Mouse (Mus musculus) kidney, embryonic 15.5 days (tissue): ENCODE data around the gene Pla2g1b. TPM values are rescaled to one million over a fixed set of nuclear protein-coding genes. Genes with fewer than 3 reads are reported as not detected.
"Not testable (repeated sequence)": the region's sequence is repeated elsewhere in the genome, so short reads cannot be mapped to it uniquely, and the experiment has no call there.

ENCODE experiments used
- ATAC-seq: fragments of 200-750 bp; cut with Nextera tagmentation; replicated peaks from 2 replicates; pipeline ENCODE4 v1.8.0; 2017; ENCODE audit warnings: moderate TSS enrichment; ENCODE audit not compliant: low FRiP score
- H3K27ac ChIP-seq: fragments of 300-500 bp; sonication (generic); 2 replicates; pipeline ENCODE4 v1.5.1; 2015; ENCODE audit warnings: mild to moderate bottlenecking, inconsistent platforms
- H3K27me3 ChIP-seq: fragments of 300-500 bp; sonication (generic); 2 replicates; pipeline ENCODE4 v1.6.1; 2015; ENCODE audit warnings: inconsistent platforms
- H3K36me3 ChIP-seq: fragments of 300-500 bp; sonication (generic); 2 replicates; pipeline ENCODE4 v1.6.1; 2015; ENCODE audit warnings: inconsistent platforms
- H3K4me1 ChIP-seq: fragments of 300-500 bp; sonication (generic); 2 replicates; pipeline ENCODE4 v1.6.1; 2015; ENCODE audit warnings: inconsistent platforms
- H3K4me2 ChIP-seq: fragments of 300-500 bp; sonication (generic); 2 replicates; pipeline ENCODE4 v1.6.1; 2015; ENCODE audit warnings: moderate library complexity, mild to moderate bottlenecking, inconsistent platforms
- H3K4me3 ChIP-seq: fragments of 300-500 bp; sonication (generic); replicated peaks from 2 replicates; pipeline ENCODE4 v1.5.1; 2015; ENCODE audit warnings: mild to moderate bottlenecking, inconsistent platforms
- H3K9ac ChIP-seq: fragments of 300-500 bp; sonication (generic); 2 replicates; pipeline ENCODE4 v1.6.1; 2015; ENCODE audit warnings: mild to moderate bottlenecking, inconsistent platforms
- H3K9me3 ChIP-seq: fragments of 300-500 bp; sonication (generic); replicated peaks from 2 replicates; pipeline ENCODE4 v1.6.1; 2016; ENCODE audit warnings: inconsistent platforms
- WGBS: fragments of 180-500 bp; shearing (Covaris S2); methylation state at CpG from one replicate; pipeline ENCODE4 v1.1.7; 2015; ENCODE audit warnings: mixed read lengths; 5-methylcytosine and 5-hydroxymethylcytosine counted together
- polyA plus RNA-seq: library from polyadenylated mRNA; unstranded; fragments of >200 nt; fragmentation: Nextera tagmentation; extraction: Ambion mirVana; gene quantifications from 2 replicates; pipeline ENCODE4 v1.2.1, GENCODE M21; 2015

The Pla2g1b gene
- polyA plus RNA-seq, 1 experiment from 2014 or later, result 0.61 TPM

DNA sequence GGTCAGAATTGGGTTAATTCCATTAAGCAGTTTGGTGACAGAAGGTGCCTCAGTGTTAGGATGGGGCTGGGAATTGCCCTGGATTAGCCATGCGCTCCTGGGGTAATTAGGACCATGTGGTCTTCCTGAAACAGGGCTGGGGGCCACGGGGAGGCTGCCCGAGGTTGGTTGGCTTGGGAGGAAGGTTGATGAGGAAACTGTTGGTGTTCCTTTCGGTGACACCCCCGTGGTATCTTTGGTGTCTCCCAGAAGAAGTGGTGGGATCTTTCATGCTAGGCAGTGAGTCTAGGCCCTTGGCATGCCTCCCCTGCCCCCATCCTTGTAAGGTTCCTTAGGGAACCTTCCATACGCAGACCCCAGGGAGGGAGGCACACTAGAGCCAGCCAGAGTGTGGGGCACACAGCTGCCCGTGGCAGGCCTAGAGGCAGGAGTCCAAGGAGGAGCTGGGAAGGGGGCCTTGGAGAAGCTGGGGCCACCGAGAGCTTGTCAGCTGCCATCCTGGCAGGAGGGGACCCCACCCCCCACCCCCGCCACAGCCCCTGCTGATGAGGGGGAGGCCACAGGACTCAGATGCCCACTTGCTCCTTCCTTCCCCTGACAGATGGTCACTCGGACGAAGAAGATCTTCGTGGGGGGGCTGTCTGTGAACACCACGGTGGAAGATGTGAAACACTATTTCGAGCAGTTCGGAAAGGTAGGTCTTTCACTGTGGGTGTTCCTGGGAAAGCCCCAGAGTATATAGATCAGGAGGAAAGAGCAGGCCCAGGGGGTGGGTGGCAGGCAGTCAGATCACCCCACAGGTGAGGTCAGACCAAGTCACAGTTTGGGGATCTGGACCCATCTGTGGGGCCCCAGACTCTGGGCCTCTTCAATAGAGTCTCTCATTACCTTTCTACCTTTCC is 31.0 kb upstream of the Pla2g1b start:
- WGBS, result 46% methylated on average over 15 of the region's 15 CpGs
- peak overlapping the region; percentile 87 for H3K27ac ChIP-seq
- H3K4me1 ChIP-seq, result peaks cover 86% of the 10 kb centered on the region
- no peak for ATAC-seq
- H3K9ac ChIP-seq, result peak overlapping the region; percentile 44; the same call in 1 of the 2 replicates
- H3K9me3 ChIP-seq, result no peaks in the 10 kb centered on the region
- peak overlapping the region; percentile 39; the same call in 1 of the 2 replicates for H3K4me3 ChIP-seq
- H3K27me3 ChIP-seq, result no peaks in the 10 kb centered on the region
- H3K36me3 ChIP-seq, result peaks cover 31% of the 10 kb centered on the region
- no peak overlapping the region for H3K4me2 ChIP-seq

DNA sequence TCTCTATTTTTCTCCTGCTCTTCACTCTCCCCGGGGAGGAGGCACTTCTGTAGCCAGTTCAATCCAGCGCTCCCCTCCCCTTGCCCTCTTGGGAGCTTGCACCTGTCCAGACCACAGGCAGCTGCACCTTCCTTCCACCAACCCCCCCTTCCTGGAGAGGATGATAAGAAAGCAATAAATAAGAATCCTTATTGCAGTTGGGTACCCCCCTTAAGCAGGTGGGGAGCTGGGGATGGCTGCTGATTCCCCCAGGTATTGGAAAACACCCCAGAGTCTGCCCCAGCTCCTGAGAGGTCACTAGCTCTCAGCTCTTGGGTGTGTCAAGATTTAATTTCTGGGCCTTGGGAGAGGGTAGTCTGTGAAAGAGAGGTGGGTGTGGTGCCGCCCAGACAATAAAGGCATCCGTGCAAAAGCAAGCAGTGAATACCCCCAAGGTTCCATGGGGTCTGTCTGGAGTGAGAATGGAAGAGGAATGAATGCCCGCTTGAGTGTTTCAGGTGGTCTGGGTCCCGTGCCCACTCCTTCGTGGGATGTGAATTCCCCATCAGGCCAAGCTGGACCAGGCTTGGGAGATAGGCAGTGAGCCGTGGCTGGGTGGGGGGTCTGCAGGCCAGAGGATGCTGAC is 30.2 kb upstream of the Pla2g1b start:
- ATAC-seq, result no peak
- peak overlapping the region; percentile 61 for H3K4me2 ChIP-seq
- peaks cover 34% of the 10 kb centered on the region for H3K36me3 ChIP-seq
- H3K27me3 ChIP-seq, result no peaks in the 10 kb centered on the region
- peaks cover 80% of the 10 kb centered on the region for H3K4me1 ChIP-seq
- H3K27ac ChIP-seq, result peak overlapping the region; percentile 87
- H3K9me3 ChIP-seq, result no peaks in the 10 kb centered on the region
- H3K4me3 ChIP-seq, result peak overlapping the region; percentile 39
- 28% methylated on average over 8 of the region's 8 CpGs for WGBS
- peak overlapping the region; percentile 44 for H3K9ac ChIP-seq

DNA sequence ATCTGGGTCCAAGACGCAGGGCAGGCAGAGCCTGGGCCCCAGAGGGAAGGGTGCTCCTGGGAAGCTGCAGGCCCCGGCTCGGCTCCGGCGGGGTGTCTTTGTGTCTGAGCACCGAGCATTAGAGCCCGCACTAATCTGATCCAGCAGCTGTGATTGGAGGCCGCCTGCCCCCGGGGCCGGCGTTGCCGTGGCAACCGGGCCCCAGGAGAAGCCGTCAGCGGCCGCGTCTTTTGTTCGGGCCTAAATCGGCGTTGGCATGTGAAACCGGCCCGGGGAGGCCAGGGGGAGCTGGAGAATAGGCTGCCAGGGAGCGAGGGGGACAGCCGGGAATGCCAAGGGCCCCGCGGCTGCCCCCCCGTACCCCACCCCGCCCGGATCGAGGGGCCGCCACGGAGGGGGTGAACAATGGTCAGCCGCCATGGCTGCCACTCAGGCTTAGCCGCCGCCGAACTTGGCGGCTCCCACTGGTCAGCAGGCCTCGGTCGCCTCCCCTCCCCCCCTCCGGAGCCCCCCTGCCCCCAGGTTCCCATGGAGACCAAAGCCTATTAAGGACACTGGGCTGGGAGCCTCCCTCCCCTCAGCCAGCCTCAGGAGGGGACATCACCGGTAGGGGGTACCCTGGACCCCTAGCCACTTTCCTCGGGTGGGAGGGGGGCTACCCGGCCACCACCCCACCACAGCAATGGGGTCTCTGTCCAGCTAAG is 29.5 kb upstream of the Pla2g1b start:
- Histone ChIP-seq H3K9me3 (no peaks in the 10 kb centered on the region), H3K27ac (peak overlapping the region; percentile 87), H3K4me3 (peak overlapping the region; percentile 39), H3K9ac (peak overlapping the region; percentile 44), H3K4me1 (peaks cover 76% of the 10 kb centered on the region), H3K27me3 (no peaks in the 10 kb centered on the region), H3K36me3 (peaks cover 35% of the 10 kb centered on the region), H3K4me2 (peak overlapping the region; percentile 61)
- under 1% methylated on average over 40 of the region's 43 CpGs for WGBS
- peak; percentile 81 for ATAC-seq

DNA sequence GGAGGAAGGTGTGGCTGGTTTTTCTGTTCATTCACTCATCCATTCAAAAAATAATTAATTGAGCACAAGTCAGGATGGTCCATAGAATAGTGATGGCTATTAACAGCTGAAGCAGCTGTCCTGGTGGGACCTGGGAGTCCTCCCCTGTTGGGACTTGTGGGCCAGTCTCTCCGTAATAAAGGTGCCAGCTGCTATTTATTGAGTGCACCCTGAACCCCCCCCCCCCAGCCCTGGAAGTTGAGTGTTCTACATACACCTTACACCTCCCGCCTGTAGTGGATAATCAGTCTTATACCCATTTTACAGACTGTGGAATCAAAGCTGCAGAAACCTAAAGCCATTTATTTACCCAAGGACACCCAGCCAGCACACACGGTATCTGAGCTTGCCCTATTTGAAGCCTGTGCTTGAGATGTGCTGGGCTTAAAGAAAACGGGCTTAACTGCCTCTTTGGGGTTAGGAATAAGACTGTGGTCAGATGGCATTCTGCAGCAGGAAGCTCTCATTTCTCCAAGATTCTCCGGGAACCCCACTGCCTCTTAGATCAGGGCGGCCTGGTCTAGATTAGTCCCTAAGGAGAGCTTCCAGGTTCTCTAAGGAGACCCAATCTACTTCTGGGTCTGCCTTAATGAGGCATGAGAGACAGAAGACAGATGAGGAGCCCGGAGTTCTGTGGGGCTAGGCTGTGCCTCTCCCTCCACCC is 28.7 kb upstream of the Pla2g1b start:
- ATAC-seq, result no peak
- 55% methylated on average over 7 of the region's 7 CpGs for WGBS
- H3K36me3 ChIP-seq, result peaks cover 43% of the 10 kb centered on the region
- no peak overlapping the region for H3K9ac ChIP-seq
- H3K27me3 ChIP-seq, result no peaks in the 10 kb centered on the region
- no peaks in the 10 kb centered on the region for H3K9me3 ChIP-seq
- peak overlapping the region; percentile 87 for H3K27ac ChIP-seq
- H3K4me2 ChIP-seq, result no peak overlapping the region; the same call in 1 of the 2 replicates
- H3K4me3 ChIP-seq, result no peak overlapping the region
- peaks cover 68% of the 10 kb centered on the region for H3K4me1 ChIP-seq

DNA sequence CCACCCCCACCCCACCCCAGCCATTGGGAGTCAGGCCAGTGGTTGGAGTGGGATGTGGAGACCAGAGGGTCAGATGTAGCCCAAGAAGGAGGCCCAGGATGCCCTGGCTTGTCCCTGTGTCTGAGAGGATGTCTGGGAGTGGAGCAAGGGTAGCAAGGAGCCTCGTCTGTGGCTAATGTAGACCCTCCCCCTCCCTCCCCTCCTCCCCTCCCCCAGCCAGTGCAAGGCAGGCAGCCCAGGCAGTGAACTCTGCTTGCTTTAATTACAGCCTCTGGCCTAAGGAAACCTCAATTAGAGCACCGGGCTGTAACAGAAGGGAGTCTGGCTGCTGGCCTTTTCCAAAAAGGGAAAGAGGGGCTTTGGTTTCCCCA is 28.1 kb upstream of the Pla2g1b start:
- peak overlapping the region; percentile 87 for H3K27ac ChIP-seq
- H3K4me2 ChIP-seq, result no peak overlapping the region
- no peak for ATAC-seq
- no peaks in the 10 kb centered on the region for H3K9me3 ChIP-seq
- peaks cover 43% of the 10 kb centered on the region for H3K36me3 ChIP-seq
- peaks cover 63% of the 10 kb centered on the region for H3K4me1 ChIP-seq
- H3K9ac ChIP-seq, result no peak overlapping the region
- no peak overlapping the region for H3K4me3 ChIP-seq
- H3K27me3 ChIP-seq, result no peaks in the 10 kb centered on the region
- 8% methylated on average over 2 of the region's 2 CpGs for WGBS

DNA sequence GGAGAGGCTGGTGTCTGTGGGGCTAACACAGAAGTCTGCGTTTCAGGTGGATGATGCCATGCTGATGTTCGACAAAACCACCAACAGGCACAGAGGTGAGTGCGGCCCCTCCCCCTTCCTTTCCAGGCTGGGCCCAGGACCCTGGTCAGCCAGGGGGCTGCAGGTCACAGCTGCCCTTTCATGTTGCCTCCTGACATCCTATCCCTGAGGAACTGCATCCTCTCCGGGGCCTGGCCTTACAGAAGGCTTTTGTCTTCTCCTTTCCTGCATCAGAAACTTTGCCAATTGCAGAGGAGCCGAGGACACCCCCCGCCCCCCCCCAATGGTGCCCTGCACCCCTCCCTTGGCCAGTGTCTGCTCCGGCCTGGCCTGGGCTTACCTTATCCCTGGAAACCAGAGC is 27.4 kb upstream of the Pla2g1b start:
- Histone ChIP-seq H3K27ac (peak overlapping the region; percentile 87), H3K4me3 (no peak overlapping the region), H3K4me1 (peaks cover 59% of the 10 kb centered on the region), H3K27me3 (no peaks in the 10 kb centered on the region), H3K9me3 (no peaks in the 10 kb centered on the region), H3K36me3 (peaks cover 48% of the 10 kb centered on the region), H3K9ac (no peak overlapping the region), H3K4me2 (no peak overlapping the region)
- ATAC-seq, result no peak
- WGBS, result 32% methylated on average over 7 of the region's 7 CpGs

DNA sequence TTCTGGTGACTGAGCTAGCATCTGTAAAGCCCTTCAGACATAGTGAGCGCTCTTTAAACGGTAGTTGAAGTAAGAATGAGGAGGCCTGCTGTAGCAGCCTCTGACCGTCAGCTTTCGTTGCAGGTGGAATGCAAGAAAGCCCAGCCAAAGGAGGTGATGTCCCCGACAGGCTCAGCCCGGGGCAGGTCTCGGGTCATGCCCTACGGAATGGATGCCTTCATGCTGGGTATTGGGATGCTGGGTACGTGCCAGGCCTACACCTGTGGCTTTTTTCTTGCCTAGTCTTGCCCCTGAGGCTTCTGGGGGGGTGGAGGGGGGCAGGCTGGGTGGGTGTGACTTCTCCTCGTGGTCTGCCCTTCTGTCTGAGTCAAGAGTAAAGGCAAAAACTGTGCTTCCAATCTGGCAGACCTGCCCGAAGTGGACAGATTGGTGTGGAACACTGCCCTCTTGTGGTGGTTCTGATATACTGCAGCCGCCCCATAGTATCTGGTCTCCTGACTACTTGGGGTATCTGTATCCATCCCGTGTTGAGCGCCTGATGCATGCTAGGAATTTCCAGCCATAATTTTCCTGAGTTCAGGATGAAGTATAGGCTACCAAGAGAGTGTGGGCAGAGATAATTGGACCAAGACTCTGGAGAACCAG is 24.7 kb upstream of the Pla2g1b start:
- 41% methylated on average over 14 of the region's 14 CpGs for WGBS
- Histone ChIP-seq H3K27ac (no peak overlapping the region), H3K36me3 (peaks cover 68% of the 10 kb centered on the region), H3K4me2 (no peak overlapping the region), H3K27me3 (no peaks in the 10 kb centered on the region), H3K9me3 (no peaks in the 10 kb centered on the region), H3K4me1 (peaks cover 32% of the 10 kb centered on the region), H3K4me3 (no peak overlapping the region), H3K9ac (no peak overlapping the region)
- peak; percentile 22; the same call in 1 of the 2 replicates for ATAC-seq

DNA sequence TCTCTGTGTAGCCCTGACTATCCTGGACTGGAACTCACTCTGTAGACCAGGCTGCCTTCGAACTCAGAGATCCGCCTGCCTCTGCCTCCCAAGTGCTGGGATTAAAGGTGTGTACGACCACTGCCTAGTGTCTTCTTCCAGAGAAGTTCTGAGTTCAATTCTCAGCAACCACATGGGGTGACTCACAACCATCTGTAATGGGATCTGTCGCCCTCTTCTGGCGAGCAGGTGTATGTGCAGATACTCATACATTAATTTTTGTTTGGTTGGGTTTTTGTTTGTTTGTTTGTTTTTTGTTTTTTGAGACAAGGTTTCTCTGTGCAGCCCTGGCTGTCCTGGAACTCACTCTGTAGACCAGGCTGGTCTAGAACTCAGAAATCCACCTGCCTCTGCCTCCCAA is 23.4 kb upstream of the Pla2g1b start:
- not testable (repeated sequence) for H3K4me2 ChIP-seq, H3K27me3 ChIP-seq, H3K27ac ChIP-seq, H3K9me3 ChIP-seq, H3K4me3 ChIP-seq, H3K9ac ChIP-seq, ATAC-seq
- Histone ChIP-seq H3K4me1 (peaks cover 19% of the 10 kb centered on the region), H3K36me3 (peaks cover 81% of the 10 kb centered on the region)
- WGBS, result 84% methylated on average over 5 of the region's 5 CpGs

DNA sequence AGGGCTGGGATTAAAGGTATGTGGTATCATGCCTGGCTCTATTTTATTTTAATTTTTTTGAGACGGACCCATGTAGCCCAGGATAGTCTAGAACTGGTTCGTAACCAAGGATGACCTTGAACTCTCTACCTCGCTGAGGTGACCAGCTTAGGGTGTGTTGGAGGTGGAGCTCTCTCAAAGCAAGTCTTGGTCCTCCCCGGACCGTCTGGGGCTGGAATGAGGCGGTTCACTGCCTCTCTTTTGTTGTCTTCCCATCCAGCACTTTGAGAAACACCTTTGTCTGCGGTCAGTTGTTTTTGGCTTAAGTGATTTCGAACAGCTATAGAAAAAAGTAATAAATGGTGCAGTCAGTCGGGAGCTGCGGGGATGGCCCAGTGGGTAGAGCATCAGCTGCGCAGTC is 21.9 kb upstream of the Pla2g1b start:
- 92% methylated on average over 11 of the region's 11 CpGs for WGBS
- Histone ChIP-seq H3K4me2 (no peak overlapping the region), H3K36me3 (peaks cover 84% of the 10 kb centered on the region), H3K9ac (no peak overlapping the region), H3K4me3 (no peak overlapping the region), H3K27ac (no peak overlapping the region), H3K27me3 (no peaks in the 10 kb centered on the region), H3K9me3 (no peaks in the 10 kb centered on the region), H3K4me1 (peaks cover 4% of the 10 kb centered on the region)
- no peak for ATAC-seq

DNA sequence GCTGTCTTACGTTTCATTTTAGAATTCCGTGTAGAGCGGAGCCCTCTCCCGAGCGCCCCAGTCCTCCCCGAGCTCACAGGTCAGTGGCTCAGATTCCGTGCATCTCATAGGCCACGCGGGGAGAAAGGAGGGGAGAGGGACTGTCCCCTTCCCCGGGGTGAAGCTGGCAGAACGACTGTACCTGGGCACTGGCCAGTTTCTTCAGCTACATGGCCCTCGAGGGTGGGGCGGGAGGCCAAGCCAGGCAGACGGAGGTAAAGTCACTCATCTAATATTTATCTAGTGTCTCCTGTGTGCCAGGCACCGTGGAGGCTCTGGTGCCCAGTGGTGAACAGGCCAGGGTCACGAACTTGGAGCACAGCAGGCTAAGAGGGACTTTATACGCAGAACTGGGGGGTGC is 19.0 kb upstream of the Pla2g1b start:
- no peak for ATAC-seq
- H3K4me2 ChIP-seq, result no peak overlapping the region
- H3K4me3 ChIP-seq, result no peak overlapping the region
- no peaks in the 10 kb centered on the region for H3K4me1 ChIP-seq
- H3K27ac ChIP-seq, result no peak overlapping the region
- H3K9me3 ChIP-seq, result no peaks in the 10 kb centered on the region
- no peak overlapping the region for H3K9ac ChIP-seq
- peaks cover 95% of the 10 kb centered on the region for H3K36me3 ChIP-seq
- H3K27me3 ChIP-seq, result no peaks in the 10 kb centered on the region
- WGBS, result 84% methylated on average over 17 of the region's 17 CpGs

DNA sequence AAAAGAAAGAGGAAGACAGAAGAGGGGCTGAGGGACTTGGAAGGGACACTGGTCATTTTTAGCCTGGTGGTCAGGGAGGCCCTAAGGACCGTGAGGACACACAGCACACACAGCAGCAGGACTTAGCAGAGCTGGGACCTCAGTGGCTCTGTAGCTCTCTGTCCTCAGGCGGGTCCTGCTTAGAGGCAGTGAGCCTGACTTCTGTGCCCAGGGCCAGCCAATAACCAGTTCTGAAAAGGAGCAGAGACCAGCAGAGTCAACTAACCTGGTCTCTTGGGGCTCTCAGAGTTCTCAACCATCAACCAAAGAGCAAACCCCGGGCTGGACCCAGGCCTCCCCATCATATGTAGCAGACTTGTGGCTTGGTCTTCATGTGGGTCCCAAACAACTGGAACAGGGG is 16.8 kb upstream of the Pla2g1b start:
- H3K27ac ChIP-seq, result no peak overlapping the region
- 0 out of 2 replicates have a peak, but pooled peaks cover 5% of the 10 kb centered on the region for H3K4me1 ChIP-seq
- no peaks in the 10 kb centered on the region for H3K9me3 ChIP-seq
- H3K9ac ChIP-seq, result no peak overlapping the region
- WGBS, result 86% methylated on average over 3 of the region's 3 CpGs
- no peak for ATAC-seq
- H3K27me3 ChIP-seq, result no peaks in the 10 kb centered on the region
- peaks cover 90% of the 10 kb centered on the region for H3K36me3 ChIP-seq
- H3K4me2 ChIP-seq, result no peak overlapping the region
- H3K4me3 ChIP-seq, result no peak overlapping the region
